Mouse (Mus musculus) cortical plate, adult 2 months (tissue): ENCODE measurements at regions not wholly inside any gene's neighbourhood (a gene's known extent, or its start where the extent isn't known, plus 50 kb on each side); places are given as distances from the start of the nearest gene placed in this dataset.

ENCODE experiments used
- H3K27ac ChIP-seq: fragments of 200-500 bp; 2 replicates; pipeline ENCODE4 v1.5.1; 2012; ENCODE audit warnings: low read length, control low read depth, inconsistent platforms; ENCODE audit not compliant: insufficient read depth
- H3K4me1 ChIP-seq: fragments of 200-500 bp; 2 replicates; pipeline ENCODE4 v1.6.1; 2011; ENCODE audit warnings: low read length; ENCODE audit not compliant: control insufficient read depth, insufficient read depth
- H3K4me3 ChIP-seq: fragments of 200-500 bp; 2 replicates; pipeline ENCODE4 v1.5.1; 2011; ENCODE audit warnings: mild to moderate bottlenecking, low read length, control low read depth; ENCODE audit not compliant: insufficient read depth
- CTCF ChIP-seq: fragments of 200-500 bp; IDR thresholded peaks from 2 replicates; pipeline ENCODE4 v1.5.1; 2011; ENCODE audit warnings: mild to moderate bottlenecking, control low read depth, low read length; ENCODE audit not compliant: insufficient read depth; ENCODE audit errors: extremely low read depth
- POLR2A ChIP-seq: fragments of 200-500 bp; IDR thresholded peaks from 2 replicates; pipeline ENCODE4 v1.6.1; 2011; ENCODE audit warnings: mild to moderate bottlenecking, low read length, control low read depth; ENCODE audit not compliant: insufficient read depth; ENCODE audit errors: extremely low read depth

DNA sequence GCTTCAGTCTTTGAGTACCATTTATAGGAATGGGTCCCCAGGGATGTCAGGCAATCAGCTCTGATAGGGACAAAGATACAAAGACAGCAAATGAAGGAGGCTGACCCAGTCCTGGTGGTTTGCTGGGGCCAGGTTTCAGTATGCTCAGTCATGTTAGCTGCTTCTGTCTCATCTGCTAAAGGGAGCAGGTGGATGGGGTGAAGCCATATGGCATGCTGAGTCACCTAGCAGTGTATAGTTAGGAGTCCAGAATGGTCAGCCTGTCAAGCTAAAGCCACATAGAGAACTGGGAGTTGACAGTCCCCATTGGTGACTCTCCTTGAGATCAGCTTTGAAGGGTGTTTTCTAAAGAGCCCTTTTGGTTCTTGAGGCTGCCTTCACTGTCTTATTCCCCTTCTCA lies 139.4 kb downstream of the Gm15262 start:
- Histone ChIP-seq H3K4me3 (no peak overlapping the region), H3K4me1 (no peaks in the 10 kb centered on the region), H3K27ac (no peak overlapping the region)
- no peak for TF ChIP-seq POLR2A
- TF ChIP-seq CTCF, result no peak

DNA sequence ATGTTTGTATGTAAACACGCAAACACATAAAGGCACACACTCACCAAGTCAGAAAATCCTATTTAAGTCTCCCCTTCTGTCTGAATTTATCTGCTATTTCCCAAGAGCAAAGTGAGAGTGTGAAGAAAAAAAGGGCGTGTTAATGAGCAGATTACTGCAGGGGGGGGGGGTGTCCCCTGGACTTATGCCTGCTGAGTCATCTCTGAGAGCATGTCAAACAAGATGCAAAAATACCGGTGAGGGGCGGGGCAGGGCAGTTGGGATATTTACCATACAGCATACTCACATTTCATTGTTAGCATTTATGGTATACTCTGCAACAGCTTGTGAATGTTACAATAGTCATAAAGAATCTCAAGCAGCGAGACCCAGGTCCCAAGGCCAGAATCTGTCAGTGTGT lies 140.8 kb downstream of the Gm15262 start:
- H3K4me1 ChIP-seq, result no peaks in the 10 kb centered on the region
- no peak overlapping the region for H3K27ac ChIP-seq
- no peak for TF ChIP-seq CTCF
- TF ChIP-seq POLR2A, result no peak
- H3K4me3 ChIP-seq, result no peak overlapping the region

DNA sequence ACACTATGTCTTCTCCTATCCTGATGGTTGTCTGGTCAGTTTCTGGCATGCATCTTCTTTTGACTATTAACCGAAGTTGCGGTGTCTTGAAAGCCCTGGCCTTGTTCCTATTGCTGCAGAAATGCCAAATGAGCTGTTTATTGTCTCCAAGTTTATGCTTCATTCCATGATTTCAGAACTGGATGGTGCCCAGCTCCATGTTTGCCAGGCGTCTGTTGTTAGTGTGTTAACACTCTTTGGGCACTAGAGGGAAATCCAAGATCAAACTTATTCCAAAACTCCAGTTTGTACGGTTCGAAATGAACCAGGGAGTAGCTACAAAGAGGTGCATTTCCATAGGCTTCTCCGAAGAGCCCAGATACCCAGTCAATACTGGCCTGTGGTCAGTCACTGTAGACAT lies 148.1 kb downstream of the Gm15262 start:
- TF ChIP-seq CTCF (0 out of 2 replicates have a peak, but pooled peaks have one; percentile 7), POLR2A (no peak)
- H3K27ac ChIP-seq, result no peak overlapping the region
- no peaks in the 10 kb centered on the region for H3K4me1 ChIP-seq
- no peak overlapping the region for H3K4me3 ChIP-seq
